Mouse (Mus musculus): ENCODE results near the gene Ptf1a. TPM values are rescaled to one million over a fixed set of nuclear protein-coding genes. Genes with fewer than 3 reads are reported as not detected.

Gene Ptf1a
- polyA plus RNA-seq, 1 experiment from 2014 or later: not detected

GRCm38 (mm10) chr2:19461940-19462339 lies 16.5 kb downstream of the Ptf1a start:
- Histone ChIP-seq H3K27me3 (ENCODE audit: low read depth, poor library complexity, severe bottlenecking) (peaks cover 37% of the 10 kb centered on the region), H3K36me3 (no peaks in the 10 kb centered on the region), H3K9me3 (replicated peaks) (no peaks in the 10 kb centered on the region), H3K4me3 (no peak overlapping the region), H3K27ac (no peak overlapping the region), H3K4me1 (no peaks in the 10 kb centered on the region)
- WGBS: 51% methylated on average over 2 of the region's 2 CpGs
- no peak for DNase-seq (ENCODE audit: low spot score)

- H3K27me3 ChIP-seq (ENCODE audit: low read depth, poor library complexity, severe bottlenecking): no peaks in the 10 kb centered on the region
- no peaks in the 10 kb centered on the region for H3K9me3 ChIP-seq (replicated peaks)
- no peak overlapping the region for H3K27ac ChIP-seq
- H3K4me1 ChIP-seq: no peaks in the 10 kb centered on the region
- no peak for DNase-seq (ENCODE audit: low spot score)
- no peaks in the 10 kb centered on the region for H3K36me3 ChIP-seq
- WGBS: 76% methylated on average over 3 of the region's 3 CpGs
- no peak overlapping the region for H3K4me3 ChIP-seq
These were observed 44.8 kb downstream of the Ptf1a start for GRCm38 (mm10) chr2:19490262-19490661.

Other genes with a start within 250 kb of the Ptf1a start
- 0.08 and 0.10 TPM in 2 replicates for gene Armc3, start 246.4 kb upstream of the Ptf1a start, polyA plus RNA-seq (2016; fragmentation: Nextera tagmentation; extraction: Ambion mirVana)
- gene Msrb2, start 74.2 kb upstream of the Ptf1a start, polyA plus RNA-seq (2016; fragmentation: Nextera tagmentation; extraction: Ambion mirVana): 19.8 and 21.8 TPM in 2 replicates
- gene 4921504E06Rik, start 108.3 kb downstream of the Ptf1a start, polyA plus RNA-seq (2016; fragmentation: Nextera tagmentation; extraction: Ambion mirVana): not detected in 2 replicates
- gene Otud1, start 212.1 kb downstream of the Ptf1a start, polyA plus RNA-seq (2016; fragmentation: Nextera tagmentation; extraction: Ambion mirVana): 0.39 and 0.41 TPM in 2 replicates